Mouse (Mus musculus): ENCODE measurements around the gene Htra1.
A peak's percentile ranks its signal among the peaks of the same experiment; 100 is the strongest.

DNA sequence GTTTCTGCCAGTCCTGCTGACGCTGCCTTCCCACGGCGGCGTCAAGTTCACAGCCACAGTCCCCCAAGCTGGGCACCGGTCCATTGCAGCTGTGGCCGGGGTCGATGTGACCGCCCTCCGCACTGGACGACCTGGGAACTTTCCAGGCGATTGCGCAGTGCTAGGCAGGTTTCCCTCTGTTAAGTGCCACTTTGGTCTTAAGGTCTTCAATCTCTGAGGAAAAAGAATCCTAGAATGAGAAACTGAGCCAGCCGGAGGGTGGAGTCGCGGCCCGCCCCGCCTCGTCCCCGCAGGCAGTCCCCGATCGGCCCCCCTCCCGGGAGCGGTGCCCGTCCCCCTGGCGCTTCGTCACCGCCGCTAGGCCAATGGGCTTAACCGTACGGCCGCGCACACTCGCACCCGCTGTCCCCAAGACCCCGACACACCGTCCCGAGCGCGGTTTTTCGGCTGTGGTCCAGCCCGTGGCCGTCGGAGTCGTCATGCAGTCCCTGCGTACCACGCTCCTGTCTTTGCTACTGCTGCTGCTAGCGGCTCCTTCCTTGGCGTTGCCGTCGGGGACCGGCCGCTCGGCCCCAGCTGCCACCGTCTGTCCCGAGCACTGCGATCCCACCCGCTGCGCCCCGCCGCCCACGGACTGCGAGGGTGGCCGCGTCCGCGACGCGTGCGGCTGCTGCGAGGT lies at the start of gene Htra1:
- no peak for TF ChIP-seq CTCF (IDR thresholded peaks at IDR 0.05; ENCODE audit: borderline replicate concordance, insufficient read depth, low read depth, low read length)
- peak; percentile 38; the same call in 1 of the 2 replicates for TF ChIP-seq POLR2A (IDR thresholded peaks at IDR 0.05; ENCODE audit: borderline replicate concordance, insufficient read depth, low read length)

Measured in cerebellum, adult 2 months (tissue).